Comparison of ENCODE assay signal across 9 mouse cellular contexts in genomic region chr8:110950065-110950484, GRCm38 (mm10). TPM values are rescaled to one million over a fixed set of nuclear protein-coding genes. Genes with fewer than 3 reads are reported as not detected.
DNase-seq lines count a peak whose midpoint lies in the region; ATAC-seq and TF ChIP-seq lines count a peak whose summit lies in the region.
"Had no signal": no experiment of that assay in that cellular context is flagged by ENCODE, and none has a peak within 500 bp of the region (broad histone marks: within the 10 kb centered on the region; RNA-seq: fewer than 3 reads in every experiment).

No protein-coding gene starts in this region.

- 63% methylated on average over 17 of the region's 17 CpGs for WGBS in kidney, postnatal 0 days
- 79% methylated on average over 17 of the region's 17 CpGs for WGBS in intestine, embryonic 15.5 days

- no peaks in the 10 kb centered on the region for H3K27me3 ChIP-seq in kidney, postnatal 0 days (ENCODE audit: insufficient read depth, low read length)
- no peaks in the 10 kb centered on the region for H3K27me3 ChIP-seq in intestine, embryonic 15.5 days (replicated peaks)

- H3K4me1 ChIP-seq in kidney, postnatal 0 days (replicated peaks; ENCODE audit: insufficient read depth, low read length) = peaks cover 6% of the 10 kb centered on the region; the same call in 1 of the 2 replicates
- H3K4me1 ChIP-seq in intestine, embryonic 15.5 days (replicated peaks) = no peaks in the 10 kb centered on the region

- DNase-seq in cerebellum, adult 9-10 months = no peak
- peak; percentile 49 to 53 for DNase-seq in right cerebral cortex, adult 2 months (ENCODE audit: low spot score in 2 of 2)
- no peak for DNase-seq in right cerebral cortex, postnatal 25 days
- DNase-seq in kidney, postnatal 0 days (ENCODE audit: low spot score) = no peak
- DNase-seq in yolk sac, embryonic 10.5 days (ENCODE audit: low spot score) = no peak

- no peaks in the 10 kb centered on the region for H3K36me3 ChIP-seq in kidney, postnatal 0 days (ENCODE audit: insufficient read depth, low read length)
- no peaks in the 10 kb centered on the region for H3K36me3 ChIP-seq in intestine, embryonic 15.5 days

- no peak overlapping the region for H3K9ac ChIP-seq in kidney, postnatal 0 days (ENCODE audit: low read depth, low read length)
- no peak overlapping the region for H3K9ac ChIP-seq in intestine, embryonic 15.5 days
- H3K9ac ChIP-seq: liver, embryonic 14.5 days had no signal

- peak overlapping the region; percentile 13; the same call in 1 of the 2 replicates for H3K4me2 ChIP-seq in kidney, postnatal 0 days (ENCODE audit: low read length)
- no peak overlapping the region for H3K4me2 ChIP-seq in intestine, embryonic 15.5 days (replicated peaks)

- TF ChIP-seq CTCF in kidney, postnatal 0 days (IDR thresholded peaks at IDR 0.05; ENCODE audit: low read depth) = no peak

- ATAC-seq in cerebellum, adult (ENCODE audit: insufficient number of reproducible peaks, low FRiP score, low TSS enrichment) = peak; percentile 36; the same call in 1 of the 2 replicates
- no peak for ATAC-seq in kidney, postnatal 0 days (replicated peaks; ENCODE audit: low FRiP score, low read depth)
- peak; percentile 59; the same call in 1 of the 2 replicates for ATAC-seq in neutrophil, adult 5-6 weeks (ENCODE audit: extremely low read depth, insufficient number of reproducible peaks, low FRiP score, poor library complexity, severe bottlenecking)
- no peak for ATAC-seq in intestine, embryonic 15.5 days

- H3K4me3 ChIP-seq in kidney, postnatal 0 days (replicated peaks; ENCODE audit: low read depth, low read length) = no peak overlapping the region
- no peak overlapping the region for H3K4me3 ChIP-seq in intestine, embryonic 15.5 days (replicated peaks)

- no peaks in the 10 kb centered on the region for H3K9me3 ChIP-seq in kidney, postnatal 0 days (replicated peaks; ENCODE audit: low read length)
- no peaks in the 10 kb centered on the region for H3K9me3 ChIP-seq in intestine, embryonic 15.5 days

- no peak overlapping the region for H3K27ac ChIP-seq in kidney, postnatal 0 days
- H3K27ac ChIP-seq in intestine, embryonic 15.5 days = no peak overlapping the region
- H3K27ac ChIP-seq: liver, embryonic 14.5 days had no signal

RNA-seq across cellular contexts. Expression of gene St3gal2, which starts 30.4 kb away (rescaled TPM):
- polyA plus RNA-seq in kidney, postnatal 0 days (2015; fragmentation: Nextera tagmentation; extraction: Ambion mirVana) = 15.1 and 17.2 TPM in 2 replicates
- total RNA-seq in neutrophil, adult 5-6 weeks (2017) = 3.1 and 6.3 TPM in 2 replicates
- 13.0 and 15.3 TPM in 2 replicates for polyA plus RNA-seq in intestine, embryonic 15.5 days (2015; fragmentation: Nextera tagmentation; extraction: Ambion mirVana)

RNA-seq across cellular contexts. Expression of gene Ddx19a, which starts 47.5 kb away (rescaled TPM):
- polyA plus RNA-seq in kidney, postnatal 0 days (2015; fragmentation: Nextera tagmentation; extraction: Ambion mirVana) = 13.3 and 13.7 TPM in 2 replicates
- total RNA-seq in neutrophil, adult 5-6 weeks (2017) = 21.4 and 21.6 TPM in 2 replicates
- polyA plus RNA-seq in intestine, embryonic 15.5 days (2015; fragmentation: Nextera tagmentation; extraction: Ambion mirVana) = 12.4 and 15.4 TPM in 2 replicates

RNA-seq across cellular contexts. Expression of gene Fuk, which starts 47.8 kb away (rescaled TPM):
- polyA plus RNA-seq in kidney, postnatal 0 days (2015; fragmentation: Nextera tagmentation; extraction: Ambion mirVana) = 10.1 and 10.7 TPM in 2 replicates
- total RNA-seq in neutrophil, adult 5-6 weeks (2017) = 9.3 and 9.8 TPM in 2 replicates
- 10.2 and 13.2 TPM in 2 replicates for polyA plus RNA-seq in intestine, embryonic 15.5 days (2015; fragmentation: Nextera tagmentation; extraction: Ambion mirVana)

Comparison
In these comparisons a context has a peak if more than half of its experiments do, and no peak if none do; other contexts are left out.
1. DNase-seq: peak in right cerebral cortex, adult 2 months (2 of 2); none in cerebellum, adult 9-10 months (single experiment), right cerebral cortex, postnatal 25 days (single experiment), kidney, postnatal 0 days (single experiment) and yolk sac, embryonic 10.5 days (single experiment).
2. ATAC-seq: peak in cerebellum, adult (single experiment) and neutrophil, adult 5-6 weeks (single experiment); none in kidney, postnatal 0 days (single experiment) and intestine, embryonic 15.5 days (single experiment).